Mouse (Mus musculus) left cerebral cortex, adult 11 months (tissue): ENCODE results near the gene Arl15.

Experiments used
- DNase-seq: peaks from one replicate; pipeline ENCODE4 v3.0.0; 2022; ENCODE audit warnings: low spot score

Gene Arl15

DNA sequence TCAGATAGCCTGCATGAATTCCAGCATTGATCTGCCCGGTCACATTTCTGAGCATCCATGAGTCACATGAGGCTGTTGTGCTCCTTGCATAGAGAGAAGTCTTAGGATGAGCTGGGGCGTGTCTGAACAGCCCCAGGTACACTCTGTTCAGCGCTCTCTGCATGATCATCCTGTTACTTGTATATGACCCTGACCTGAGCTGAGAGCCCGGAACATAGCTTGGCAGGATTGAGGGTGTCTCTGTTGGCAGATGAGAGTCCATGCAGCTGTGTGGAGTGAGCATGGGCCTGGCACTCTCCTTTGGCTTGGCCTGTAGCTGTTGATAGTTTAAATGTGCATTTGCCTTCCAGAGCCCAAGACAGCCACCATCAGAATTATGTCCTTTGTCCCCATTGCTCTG is 50.4 kb downstream of the Arl15 start:
- DNase-seq, result no peak

DNA sequence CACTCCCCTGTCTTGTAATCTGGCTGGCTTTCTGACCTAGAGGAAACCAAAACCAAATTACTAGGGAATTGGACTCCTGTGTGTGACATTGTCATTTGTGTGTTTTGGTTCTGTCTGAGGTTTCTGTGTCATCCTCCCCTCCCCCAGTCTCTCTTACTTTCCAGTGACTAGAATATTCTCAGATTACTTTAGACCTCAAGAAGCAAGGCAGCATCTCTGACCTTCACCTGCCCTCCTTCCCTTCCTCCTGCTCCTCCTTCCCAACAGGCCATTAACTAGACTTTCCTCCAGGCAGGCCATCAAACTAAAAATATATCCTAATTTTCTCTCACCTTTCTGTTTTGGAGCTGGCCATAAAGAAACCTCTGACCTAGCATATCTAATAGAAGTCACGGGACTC is 50.9 kb downstream of the Arl15 start:
- DNase-seq, result no peak

DNA sequence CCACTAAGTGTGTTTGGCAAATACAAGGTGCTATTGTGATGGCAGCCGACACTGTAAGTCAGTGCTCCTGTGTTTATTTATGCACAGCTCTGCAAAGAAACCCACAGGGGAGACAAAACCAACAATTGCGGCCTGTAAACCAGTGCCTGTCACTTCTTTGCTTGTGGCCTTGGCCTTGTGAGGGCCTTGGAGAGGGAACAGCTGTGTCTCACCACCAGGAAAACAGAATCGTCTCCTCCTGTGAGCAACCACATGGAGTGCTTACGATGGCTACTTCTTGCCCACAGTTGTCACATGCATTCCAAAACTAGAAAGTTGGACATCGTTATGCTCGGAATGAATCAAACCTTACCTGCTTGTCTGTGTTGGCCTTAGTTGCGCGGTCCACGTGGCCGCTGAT is 52.1 kb downstream of the Arl15 start:
- no peak for DNase-seq

DNA sequence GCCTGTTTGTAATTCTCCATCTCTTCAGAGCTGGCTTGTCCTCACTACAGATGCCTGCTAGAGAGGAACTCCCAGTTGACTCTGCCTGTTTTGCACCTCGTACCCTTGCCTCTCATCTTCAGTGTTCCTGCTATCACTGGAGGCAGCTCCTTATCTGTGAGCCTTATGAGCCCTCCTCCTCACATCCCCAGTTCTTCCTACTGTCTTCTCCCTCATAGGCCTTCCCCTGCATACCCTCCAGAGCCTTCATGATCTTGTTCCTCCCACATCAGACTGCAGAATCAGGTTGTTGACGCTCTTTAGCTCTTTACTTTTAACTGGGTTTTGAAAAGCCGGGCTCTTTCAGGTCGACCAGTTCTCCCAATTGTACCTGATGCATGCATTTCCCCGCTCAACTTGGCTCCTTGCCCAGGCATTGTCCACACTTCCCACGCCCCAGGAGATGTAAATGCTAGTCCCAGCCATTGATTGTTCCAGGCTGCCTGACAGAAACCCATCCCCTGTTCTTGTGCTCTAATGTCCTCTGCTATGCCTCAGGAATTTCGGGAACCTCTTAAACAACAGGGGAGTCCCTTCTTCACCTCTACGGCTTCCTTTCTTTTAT is 56.2 kb downstream of the Arl15 start:
- no peak for DNase-seq

DNA sequence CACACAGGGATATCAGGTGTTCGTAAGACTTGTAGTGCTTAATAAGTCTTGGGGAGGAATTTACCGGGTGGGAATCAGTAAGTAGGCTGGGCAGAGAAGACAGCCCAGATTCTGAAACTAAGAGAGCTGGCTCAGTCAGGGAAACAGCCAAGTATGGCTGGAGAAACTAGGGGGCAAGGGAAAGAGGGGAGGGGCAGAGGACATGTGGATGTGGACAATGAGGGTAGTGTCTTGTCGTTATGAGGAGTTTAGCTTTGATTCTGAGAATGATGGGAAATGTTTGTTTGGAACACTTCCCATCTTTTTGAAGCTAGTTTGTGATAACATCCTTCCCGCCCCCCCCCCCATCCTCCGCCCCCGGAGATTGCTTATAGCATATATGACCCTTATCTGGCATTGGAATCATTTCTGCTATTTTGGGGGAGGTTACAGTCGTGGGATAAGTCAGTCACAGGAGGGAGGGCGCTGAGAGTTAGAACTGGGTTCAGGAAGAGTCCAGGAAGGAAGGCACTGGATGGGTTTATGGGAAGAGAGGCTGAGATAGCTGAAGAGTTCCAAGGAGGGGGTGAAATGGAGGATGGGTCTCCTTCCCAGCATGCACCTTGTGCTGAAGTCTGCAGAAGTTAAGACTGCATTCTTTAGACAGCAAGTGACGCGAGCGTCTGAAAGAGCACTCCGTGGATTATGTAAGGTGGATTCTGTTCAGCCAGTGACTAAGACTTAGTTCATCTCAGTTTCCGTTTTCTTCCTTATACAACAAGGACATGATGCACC is 57.5 kb downstream of the Arl15 start:
- no peak for DNase-seq

DNA sequence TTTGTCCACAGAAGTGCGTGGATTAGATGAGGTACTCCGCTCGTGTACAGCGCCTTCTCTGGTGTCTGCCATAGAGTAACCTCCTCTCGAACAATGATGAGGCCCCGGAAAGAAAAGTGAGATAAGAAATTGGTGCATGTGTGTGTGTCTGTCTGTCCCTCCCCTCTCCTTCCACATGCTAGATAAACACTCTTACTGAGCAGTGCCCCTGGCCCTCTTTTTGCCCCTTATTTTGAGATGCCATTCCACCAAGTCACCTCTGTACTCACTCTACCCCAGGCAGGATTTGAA is 58.0 kb downstream of the Arl15 start:
- DNase-seq, result no peak

DNA sequence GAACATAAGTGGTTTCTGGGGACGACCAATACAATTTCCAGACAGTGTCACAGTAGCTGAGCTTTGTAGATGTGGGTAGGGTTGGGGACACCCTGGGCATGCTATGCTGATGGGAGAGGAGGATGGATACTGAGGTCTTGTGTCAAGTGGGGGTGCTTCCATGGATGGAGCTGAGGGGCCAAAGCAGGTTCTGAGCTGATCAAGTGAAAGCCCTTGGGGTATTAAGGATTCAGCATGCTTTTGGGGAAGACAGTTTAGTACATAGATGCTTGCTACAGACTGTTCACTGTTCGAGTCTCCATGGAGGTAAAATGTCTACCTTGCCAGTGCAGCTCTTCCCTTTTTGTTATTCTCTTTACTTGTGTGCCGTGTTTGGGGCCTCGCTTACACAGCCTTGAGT is 59.8 kb downstream of the Arl15 start:
- DNase-seq, result no peak

DNA sequence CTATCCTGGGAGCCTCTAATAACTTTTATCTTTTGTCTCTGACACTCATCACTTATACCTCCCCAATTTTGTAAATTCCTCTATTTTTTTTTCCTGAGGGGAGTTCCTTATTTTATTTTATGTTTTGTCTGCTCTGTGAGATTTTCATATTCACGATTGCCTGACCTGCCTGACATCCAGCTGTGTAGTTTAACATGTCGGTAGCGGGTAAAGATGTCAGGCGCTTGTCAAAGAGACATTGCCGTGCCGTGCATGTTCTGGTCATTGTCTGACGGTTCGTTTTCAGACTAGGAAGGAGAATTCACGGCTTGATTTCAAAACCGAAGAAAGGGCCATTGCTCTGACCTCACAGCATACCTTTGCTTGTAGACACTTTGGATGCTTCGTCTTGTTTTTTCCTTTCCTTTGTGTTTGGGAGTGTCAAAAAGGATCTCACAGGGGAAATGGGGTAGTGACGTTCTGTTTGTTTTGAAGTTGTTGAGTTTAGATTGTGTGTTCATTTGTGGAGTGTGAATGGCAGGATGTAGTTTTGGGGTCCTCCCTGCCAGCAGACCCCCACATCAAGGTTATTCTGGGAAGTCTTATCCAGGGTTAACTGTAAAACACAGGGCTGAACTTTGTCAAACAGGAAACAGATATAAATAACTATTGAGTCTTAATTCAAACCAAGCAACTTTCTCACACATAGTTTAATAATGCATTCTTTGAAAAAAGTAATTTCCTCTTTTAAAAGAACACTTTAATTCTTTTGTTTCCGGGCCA is 60.4 kb downstream of the Arl15 start:
- no peak for DNase-seq

DNA sequence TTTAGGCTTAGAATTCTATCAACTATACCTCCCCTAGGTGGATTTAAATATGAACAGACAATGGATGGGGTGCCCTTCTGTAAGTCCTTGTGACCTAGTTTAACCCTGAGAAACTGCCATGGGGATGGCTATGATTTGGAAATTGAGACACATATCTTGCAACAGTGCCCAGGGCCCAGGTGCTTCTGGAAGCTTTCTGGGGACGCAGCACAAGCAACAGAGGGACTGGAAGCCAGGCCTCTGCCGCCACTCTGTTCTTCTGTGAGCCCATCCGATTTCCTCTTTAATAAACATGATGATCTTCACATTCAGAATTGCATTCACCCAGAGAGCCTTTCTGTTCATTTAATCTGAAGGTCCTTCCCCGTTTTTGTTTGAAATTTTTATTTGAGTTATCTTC is 62.6 kb downstream of the Arl15 start:
- DNase-seq, result no peak

DNA sequence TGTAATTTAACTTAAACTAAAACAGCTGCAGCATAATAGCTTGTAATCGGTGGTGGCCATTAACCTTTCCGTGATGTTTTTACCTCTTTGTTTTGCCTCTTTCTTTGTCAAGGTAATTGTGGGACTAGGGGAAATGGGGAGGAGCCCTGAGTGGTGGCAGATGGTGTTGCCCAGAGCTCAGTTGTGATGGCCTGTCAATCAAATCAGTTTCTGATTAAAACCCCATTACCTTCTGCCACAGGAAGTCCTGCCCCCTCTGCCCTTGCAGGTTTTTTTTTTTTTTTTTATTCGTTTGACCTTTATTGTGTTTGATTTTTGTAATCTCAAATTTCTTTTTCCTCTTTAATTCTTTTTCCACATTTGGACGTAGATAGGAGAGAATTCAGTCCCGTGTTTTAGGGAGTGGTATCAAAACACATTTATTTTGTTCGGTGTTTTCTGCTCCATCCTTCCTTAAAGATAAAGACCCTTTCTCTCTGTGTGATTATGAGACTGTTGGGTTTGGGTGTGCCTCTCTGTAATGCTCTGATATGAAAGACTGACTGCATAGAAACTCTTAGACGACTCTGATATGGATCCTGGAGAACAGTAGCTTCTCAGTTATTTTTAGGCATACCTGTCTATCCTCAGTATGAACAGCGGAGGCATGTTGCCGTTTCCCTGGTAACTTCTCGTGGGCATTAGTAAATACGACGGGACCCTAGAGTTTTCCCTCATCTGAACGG is 64.5 kb downstream of the Arl15 start:
- no peak for DNase-seq

DNA sequence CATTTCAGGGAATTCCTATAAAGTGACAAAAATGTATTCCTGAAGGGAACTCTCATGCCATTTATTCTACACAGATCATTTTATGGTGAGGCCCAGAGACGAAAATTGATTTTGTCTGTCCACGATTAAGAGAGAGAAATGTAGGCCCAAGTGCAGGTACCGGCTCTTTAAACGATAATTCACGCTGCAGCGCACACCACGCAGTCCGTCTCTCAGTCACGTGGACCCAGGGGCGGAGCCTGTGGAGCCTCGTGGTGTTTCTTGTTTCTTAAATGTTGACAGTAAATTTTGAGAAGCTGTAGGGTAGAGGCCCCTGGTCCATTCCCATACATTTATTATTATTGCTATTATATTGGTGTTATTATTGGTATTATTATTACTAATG is 65.1 kb downstream of the Arl15 start:
- no peak for DNase-seq

DNA sequence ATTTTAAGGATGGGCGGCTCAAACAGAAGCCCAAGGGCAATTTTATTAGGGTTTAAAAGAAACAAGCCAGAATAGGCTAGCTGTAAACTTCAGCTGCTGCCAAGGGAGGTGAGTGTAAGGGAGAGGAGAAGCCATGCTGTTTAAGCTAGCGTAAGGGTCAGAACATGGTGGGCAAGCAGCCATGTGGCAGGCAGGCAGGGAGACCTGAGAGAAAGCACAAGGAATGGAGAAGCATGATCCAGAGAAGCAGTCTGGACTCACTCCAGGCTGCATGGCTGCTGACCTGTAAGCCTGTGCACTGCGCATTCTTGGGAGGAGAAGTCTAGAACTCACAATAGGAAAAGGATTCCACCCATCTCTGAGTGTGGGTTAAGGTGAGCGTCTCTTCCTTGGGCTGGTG is 66.5 kb downstream of the Arl15 start:
- no peak for DNase-seq

DNA sequence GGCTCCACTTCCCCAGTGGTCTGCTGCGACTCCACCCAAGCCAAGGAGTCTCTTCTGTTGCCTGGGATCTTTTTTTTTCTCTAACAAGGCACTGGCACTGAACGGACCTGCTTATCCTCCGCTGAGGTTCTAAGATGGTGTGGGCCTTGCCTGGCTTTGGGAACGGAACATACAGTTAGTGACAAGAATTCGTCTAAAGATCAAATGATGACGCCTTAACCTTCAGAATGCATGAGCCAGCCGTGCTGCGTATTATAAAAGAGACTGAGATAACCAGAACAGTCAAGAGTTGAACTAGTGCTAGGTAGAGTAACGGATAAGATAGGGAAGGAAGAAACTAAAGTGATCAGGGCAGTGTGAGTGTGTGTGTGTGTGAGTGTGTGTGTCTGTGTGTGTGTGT is 66.9 kb downstream of the Arl15 start:
- DNase-seq, result no peak

DNA sequence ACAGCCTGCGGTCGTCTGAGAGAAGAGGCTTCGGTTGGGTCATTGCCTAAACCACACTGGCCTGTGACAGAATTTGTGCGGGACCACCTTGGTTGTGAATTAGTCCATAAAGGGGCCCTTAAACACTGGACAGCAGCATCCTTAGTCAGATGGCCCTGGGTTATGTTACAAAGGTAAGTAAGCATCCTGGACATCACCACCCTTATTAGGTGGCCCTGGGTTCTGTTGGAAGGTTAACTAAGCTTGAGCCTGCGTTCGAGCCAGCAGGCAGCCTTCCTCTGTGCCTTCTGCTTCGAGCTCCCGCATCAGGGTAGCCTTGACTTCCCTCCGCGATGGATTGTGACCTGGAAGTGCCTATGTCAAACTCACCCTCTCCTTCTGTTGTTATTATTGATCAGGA is 68.6 kb downstream of the Arl15 start:
- no peak for DNase-seq

DNA sequence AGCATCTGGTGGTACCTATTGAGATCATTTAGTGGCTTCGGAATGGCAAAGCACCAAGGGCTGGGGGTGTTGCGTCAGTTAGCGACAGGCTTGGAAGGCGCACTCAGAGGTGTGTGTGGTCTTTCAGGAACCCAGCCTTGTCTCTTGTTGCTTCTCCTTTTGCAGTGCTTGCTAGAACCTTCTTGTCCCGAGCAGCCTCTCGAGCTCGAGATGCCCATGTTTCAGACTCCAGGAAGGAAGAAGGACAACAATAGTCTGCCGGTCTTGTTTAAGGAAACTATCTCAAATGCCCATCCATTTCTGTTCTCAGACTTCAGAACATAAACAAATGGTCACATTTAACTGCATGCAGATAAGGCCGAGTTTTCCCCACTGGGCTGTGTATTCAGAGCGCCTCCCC is 69.4 kb downstream of the Arl15 start:
- DNase-seq, result no peak

DNA sequence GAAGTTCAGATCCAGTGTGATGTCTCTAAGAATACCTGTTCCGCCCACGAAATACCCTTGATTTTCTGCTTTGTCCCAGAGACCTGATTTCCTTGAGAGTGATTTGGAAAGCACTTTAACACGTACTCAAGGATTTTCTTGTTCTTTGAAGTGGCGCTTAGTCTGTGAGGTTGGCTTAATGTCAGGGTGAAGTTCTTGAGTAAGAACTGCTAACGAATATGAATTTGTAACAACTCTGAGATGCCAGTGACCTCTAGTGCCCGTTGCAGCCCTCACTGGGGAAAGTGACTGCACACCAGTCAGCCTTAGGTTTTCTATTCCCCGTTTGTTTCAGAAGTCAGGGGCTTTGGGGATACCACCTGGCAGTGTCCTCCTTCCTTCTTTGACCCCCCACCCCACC is 70.0 kb downstream of the Arl15 start:
- DNase-seq, result no peak

DNA sequence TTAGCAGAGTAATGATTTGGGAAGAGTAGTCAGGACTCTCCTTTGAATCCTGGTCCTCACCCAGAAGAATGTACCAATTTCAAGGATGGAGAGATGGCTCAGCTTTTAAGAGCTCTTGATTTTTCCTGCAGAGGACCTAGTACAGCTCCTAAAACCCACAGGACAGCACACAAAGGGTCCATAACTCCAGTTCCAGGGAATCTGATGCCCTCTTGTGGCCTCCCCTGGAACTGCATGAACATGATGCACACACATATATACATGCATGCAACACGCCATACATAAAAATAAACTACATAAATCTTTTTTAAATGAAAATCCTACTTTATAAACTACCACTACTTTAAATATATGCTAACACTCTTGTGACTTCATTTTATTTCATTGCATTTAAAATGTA is 70.6 kb downstream of the Arl15 start:
- peak; percentile 53 for DNase-seq

DNA sequence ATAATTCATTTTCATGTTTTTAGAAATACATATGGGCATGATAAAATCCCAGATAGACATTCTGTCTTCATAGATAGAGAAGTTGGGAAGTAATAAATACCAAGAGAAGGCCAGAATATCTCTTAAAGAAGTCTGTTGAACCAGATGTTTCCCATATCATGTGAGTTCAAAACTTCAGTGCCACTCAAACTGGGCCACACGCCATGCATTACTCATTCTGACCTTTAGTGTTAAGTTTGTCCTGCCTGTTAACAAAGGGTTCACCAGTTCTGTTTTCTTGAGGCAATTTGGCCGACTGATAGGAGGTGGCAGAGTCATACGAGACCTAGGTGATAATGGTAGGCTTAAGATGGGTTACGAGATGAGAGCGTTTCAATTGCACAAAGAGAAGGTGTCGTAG is 71.1 kb downstream of the Arl15 start:
- DNase-seq, result no peak

DNA sequence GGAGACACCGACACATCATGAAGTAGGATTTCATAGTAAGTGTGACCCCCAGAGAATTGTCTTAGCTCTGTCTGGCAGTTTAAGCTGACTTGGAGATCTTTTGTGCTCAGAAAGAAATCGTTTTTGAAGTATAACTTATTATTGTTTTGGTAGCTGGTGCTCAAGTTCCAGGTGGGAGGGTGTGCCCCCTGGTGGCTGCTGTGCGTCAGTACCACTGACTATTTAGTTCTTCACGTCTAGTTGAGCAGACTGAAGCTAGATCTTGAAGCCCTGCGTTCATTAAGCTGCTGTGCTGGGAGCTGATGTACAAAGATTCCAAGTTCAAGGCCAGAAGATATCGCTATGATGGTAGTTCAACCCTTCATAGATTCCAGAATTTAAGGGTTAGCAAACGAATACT is 71.5 kb downstream of the Arl15 start:
- peak; percentile 22 for DNase-seq

DNA sequence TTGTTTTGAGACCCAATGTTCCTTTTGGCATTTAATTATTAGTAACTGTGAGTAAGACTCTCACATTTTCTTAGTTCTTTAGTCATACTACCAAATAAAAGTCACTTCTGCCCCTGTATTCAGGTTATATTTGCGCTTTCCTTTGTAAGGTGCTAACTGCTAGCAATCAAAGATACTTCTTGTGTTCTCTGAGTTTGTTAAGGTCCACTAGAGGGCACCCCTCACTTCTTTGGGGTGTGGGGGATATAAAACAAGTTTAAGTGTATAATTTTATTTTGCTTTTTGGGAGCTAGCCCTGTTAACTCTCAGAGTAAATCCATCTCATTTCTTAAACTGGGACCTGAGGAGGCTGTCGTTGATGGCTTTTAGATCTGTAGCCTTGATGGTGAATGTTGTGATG is 73.4 kb downstream of the Arl15 start:
- no peak for DNase-seq

DNA sequence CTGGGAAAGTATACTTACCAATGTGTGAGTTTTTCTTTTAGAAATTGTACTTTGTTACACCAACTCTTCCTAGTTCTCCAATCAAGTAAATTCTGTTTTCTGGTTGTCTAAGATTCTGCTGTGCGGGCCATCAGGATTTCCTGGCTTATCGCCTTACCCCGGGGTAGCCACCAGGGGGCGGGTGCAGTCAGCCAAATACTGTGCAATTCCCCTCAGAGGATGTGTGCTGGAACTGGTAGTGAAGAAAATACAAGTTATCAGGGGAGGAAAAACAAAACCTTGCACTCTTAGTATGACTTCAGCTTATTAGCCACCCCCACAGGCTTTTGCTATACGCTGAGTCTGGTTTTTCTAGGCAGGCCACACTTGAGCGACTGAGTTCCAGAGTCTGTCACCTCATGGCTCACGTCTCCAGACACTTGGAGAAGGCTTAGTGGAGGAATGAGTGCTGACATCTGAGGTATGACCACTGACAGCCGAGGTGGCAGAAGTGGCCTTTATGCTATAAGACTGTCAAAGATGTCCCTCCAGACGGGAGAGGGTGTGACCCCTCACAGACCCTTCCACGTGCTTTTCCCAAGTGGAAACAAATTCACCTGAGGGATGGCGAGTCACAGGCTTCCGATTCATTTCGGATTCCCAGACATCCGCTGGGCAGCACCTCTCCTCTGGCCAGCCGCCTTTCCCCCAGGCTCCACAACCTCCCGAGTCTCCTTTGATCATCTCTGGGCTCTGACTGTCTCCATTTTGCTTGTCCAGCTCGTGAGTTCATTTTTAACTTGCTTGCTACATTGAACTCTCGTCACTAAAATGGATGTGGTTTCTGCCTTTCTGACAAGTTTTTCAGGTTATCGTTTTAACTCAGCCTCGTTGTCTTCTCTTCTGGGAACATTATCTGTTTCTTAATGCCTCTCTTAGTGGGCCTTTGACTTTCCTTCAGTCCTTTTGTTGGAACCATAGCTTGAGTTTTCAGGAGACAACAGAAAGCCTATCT is 75.2 kb downstream of the Arl15 start:
- no peak for DNase-seq

DNA sequence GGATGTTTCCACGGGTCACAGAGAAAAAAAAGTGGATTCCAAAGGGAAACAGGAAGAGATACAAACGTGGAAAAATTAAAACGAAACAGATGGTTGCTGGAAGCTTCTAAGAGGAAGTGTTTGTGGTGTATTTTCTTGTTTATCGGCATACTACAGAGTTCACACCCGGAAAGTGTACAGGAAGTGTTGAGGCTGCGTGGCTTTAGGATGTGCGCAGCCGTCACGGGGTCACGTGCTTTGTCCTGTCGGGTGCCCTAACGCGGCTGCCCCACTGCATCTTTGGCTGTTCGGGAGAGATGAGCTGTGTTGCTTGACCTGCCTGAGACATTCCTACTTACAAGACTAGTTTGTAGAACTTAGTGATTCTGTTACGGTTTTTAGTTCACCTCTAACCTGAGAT is 76.1 kb downstream of the Arl15 start:
- no peak for DNase-seq
